Mouse (Mus musculus): ENCODE measurements around the gene S100a2. TPM values are rescaled to one million over a fixed set of nuclear protein-coding genes. Genes with fewer than 3 reads are reported as not detected.

The S100a2 gene
- polyA plus RNA-seq, 1 experiment from 2014 or later: not detected

GRCm38 (mm10) chr3:90626266-90627021 lies 36.4 kb downstream of the S100a2 start:
- Histone ChIP-seq H3K27ac (replicated peaks) (no peak overlapping the region), H3K9me3 (no peaks in the 10 kb centered on the region), H3K4me2 (replicated peaks) (no peak overlapping the region), H3K9ac (replicated peaks) (no peak overlapping the region), H3K4me3 (no peak overlapping the region), H3K36me3 (no peaks in the 10 kb centered on the region), H3K4me1 (peaks cover 17% of the 10 kb centered on the region), H3K27me3 (no peaks in the 10 kb centered on the region)
- WGBS: 82% methylated on average over 9 of the region's 9 CpGs
- no peak for ATAC-seq (replicated peaks)

GRCm38 (mm10) chr3:90627366-90627765 lies 37.3 kb downstream of the S100a2 start:
- H3K9ac ChIP-seq (replicated peaks): no peak overlapping the region
- 95% methylated on average over 5 of the region's 5 CpGs for WGBS
- no peak for ATAC-seq (replicated peaks)

DNA sequence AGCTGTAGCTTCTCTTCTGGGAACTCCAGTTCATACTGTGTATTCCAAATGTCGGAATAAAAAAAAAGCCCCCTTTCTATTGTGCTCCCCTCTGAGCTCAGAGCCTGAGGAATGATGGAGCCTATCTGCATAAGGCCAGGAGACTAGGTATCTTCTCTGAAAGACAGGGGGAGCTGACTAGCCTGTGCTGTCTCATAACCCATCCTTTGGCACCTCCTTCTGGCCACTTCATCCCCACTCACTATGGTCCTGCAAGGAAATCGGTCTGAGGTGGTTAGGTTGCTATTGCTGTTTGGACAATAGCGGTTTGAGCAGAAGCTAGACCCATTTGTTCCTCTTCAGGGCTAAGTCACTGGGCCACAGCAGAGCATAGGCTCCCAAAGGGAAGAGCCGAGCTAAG lies 37.8 kb downstream of the S100a2 start:
- Histone ChIP-seq H3K36me3 (no peaks in the 10 kb centered on the region), H3K27me3 (no peaks in the 10 kb centered on the region), H3K27ac (replicated peaks) (no peak overlapping the region), H3K9ac (replicated peaks) (no peak overlapping the region), H3K9me3 (no peaks in the 10 kb centered on the region), H3K4me1 (peaks cover 17% of the 10 kb centered on the region), H3K4me2 (replicated peaks) (no peak overlapping the region), H3K4me3 (no peak overlapping the region)
- no peak for ATAC-seq (replicated peaks)
- 72% methylated on average over 4 of the region's 4 CpGs for WGBS

More at GRCm38 (mm10) chr3:90627366-90627765, 37.3 kb downstream of the S100a2 start:
- H3K4me3 ChIP-seq: no peak overlapping the region
- H3K4me1 ChIP-seq: peaks cover 17% of the 10 kb centered on the region
- no peak overlapping the region for H3K4me2 ChIP-seq (replicated peaks)
- H3K27me3 ChIP-seq: no peaks in the 10 kb centered on the region
- no peaks in the 10 kb centered on the region for H3K36me3 ChIP-seq
- no peaks in the 10 kb centered on the region for H3K9me3 ChIP-seq
- no peak overlapping the region for H3K27ac ChIP-seq (replicated peaks)

DNA sequence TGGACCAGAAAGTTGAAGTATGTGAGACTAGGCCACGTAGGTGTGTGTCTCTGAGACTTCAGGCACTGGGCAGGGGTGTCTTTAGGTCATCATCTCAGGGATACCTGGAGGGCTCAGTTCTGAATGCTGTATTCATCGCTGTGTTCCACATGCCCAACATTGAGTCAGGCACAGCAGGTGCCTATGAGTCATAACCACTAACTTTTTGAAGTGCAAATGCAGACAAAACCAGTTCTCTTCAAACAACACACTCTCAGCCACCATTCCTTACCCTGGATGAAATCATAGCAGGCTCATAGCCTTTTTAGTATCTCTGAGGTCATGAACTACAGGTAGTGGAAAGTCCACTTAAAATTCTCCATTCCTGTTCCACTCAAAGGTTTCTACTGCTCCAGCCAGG lies 39.3 kb downstream of the S100a2 start:
- no peak overlapping the region for H3K4me2 ChIP-seq (replicated peaks)
- no peak overlapping the region for H3K27ac ChIP-seq (replicated peaks)
- 73% methylated on average over 2 of the region's 2 CpGs for WGBS
- H3K4me3 ChIP-seq: no peak overlapping the region
- no peaks in the 10 kb centered on the region for H3K36me3 ChIP-seq
- ATAC-seq (replicated peaks): no peak
- no peaks in the 10 kb centered on the region for H3K27me3 ChIP-seq
- peaks cover 3% of the 10 kb centered on the region; the same call in 1 of the 2 replicates for H3K4me1 ChIP-seq
- H3K9me3 ChIP-seq: no peaks in the 10 kb centered on the region
- no peak overlapping the region for H3K9ac ChIP-seq (replicated peaks)

DNA sequence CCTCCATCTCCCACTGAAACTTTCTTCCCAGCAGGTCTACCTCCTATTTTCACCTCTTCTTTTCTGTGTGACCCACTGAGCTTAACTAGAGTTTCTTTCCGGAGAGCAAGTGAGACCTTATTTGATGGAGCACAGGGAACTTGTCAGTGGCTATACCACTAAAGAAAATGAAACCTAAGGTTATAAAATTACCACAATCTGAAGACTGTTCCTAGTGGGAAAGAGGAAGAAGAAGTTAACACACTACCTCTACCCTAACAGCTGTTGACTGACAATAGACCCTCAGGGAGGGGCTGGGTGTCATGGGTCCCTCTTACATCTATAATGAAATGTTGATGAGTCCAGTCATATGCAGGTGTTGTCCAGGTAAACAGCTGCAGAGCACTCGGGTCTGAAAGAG lies 41.9 kb downstream of the S100a2 start:
- no peak overlapping the region for H3K4me3 ChIP-seq
- WGBS: 88% methylated on average over 2 of the region's 2 CpGs

GRCm38 (mm10) chr3:90638511-90639275 lies 48.6 kb downstream of the S100a2 start:
- Histone ChIP-seq H3K9me3 (no peaks in the 10 kb centered on the region), H3K36me3 (no peaks in the 10 kb centered on the region), H3K4me3 (no peak overlapping the region), H3K4me2 (replicated peaks) (no peak overlapping the region), H3K27ac (replicated peaks) (no peak overlapping the region), H3K9ac (replicated peaks) (no peak overlapping the region), H3K27me3 (no peaks in the 10 kb centered on the region), H3K4me1 (no peaks in the 10 kb centered on the region)
- no peak for ATAC-seq (replicated peaks)
- 68% methylated on average over 1 of the region's 1 CpGs for WGBS

More for the DNA sequence above, 41.9 kb downstream of the S100a2 start:
- no peaks in the 10 kb centered on the region for H3K9me3 ChIP-seq
- no peak overlapping the region for H3K4me2 ChIP-seq (replicated peaks)
- no peak for ATAC-seq (replicated peaks)
- H3K27ac ChIP-seq (replicated peaks): no peak overlapping the region
- H3K36me3 ChIP-seq: no peaks in the 10 kb centered on the region
- no peaks in the 10 kb centered on the region for H3K27me3 ChIP-seq
- no peak overlapping the region for H3K9ac ChIP-seq (replicated peaks)
- H3K4me1 ChIP-seq: no peaks in the 10 kb centered on the region

DNA sequence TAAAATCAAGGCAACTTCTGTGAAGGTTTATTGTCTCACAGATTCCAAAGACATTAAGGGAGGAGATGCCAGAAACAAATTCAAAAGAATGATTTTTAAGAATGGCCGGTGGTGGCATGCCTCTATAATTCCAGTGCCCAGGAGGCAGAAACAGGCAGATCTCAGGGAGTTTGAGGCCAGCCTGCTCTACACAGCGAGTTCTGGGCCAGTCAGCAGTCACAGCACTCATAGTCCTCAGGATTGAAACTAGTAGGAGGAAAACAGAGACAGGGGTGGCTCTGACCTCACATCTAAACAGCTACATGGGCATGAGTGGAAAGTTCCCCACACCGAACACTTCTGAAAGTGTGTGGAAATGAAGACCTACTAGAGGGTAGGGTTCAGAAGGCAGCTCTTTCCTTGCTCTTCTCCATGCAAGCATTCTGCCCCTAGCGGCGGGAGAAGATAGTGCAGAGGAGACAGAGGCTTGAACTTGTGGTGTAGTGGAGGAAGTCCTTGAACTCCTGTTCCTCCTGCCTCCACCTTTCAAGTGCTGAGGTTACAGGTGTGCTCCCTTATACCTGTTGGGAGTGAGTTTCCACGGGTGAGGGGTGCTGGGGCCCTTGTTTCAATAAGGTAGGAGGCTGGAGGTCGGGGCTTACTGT lies 49.6 kb downstream of the S100a2 start:
- 60% methylated on average over 7 of the region's 7 CpGs for WGBS

DNA sequence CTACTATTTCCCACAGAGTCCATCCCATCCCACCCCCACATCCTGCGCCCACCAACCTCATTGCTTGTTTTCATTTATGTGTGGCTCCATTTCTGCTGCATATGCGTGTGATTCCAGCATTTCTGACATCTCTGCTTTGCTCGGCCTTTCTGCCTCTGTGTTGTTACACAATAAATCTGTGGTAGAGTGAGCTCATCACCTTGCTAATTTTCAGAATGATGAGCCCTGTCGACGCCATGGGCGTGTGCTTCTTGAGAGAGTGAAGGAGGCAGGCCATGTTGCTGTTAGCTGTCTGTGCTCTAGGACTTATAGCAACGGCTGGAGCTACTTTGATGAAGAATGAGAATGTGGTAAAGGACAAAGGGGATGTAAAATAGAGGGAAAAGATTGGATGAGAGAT lies 50.9 kb downstream of the S100a2 start:
- Histone ChIP-seq H3K27me3 (no peaks in the 10 kb centered on the region), H3K4me1 (no peaks in the 10 kb centered on the region), H3K4me3 (no peak overlapping the region), H3K9me3 (no peaks in the 10 kb centered on the region), H3K9ac (replicated peaks) (no peak overlapping the region), H3K27ac (replicated peaks) (no peak overlapping the region), H3K4me2 (replicated peaks) (no peak overlapping the region), H3K36me3 (no peaks in the 10 kb centered on the region)
- ATAC-seq (replicated peaks): no peak
- WGBS: 88% methylated on average over 7 of the region's 7 CpGs

More for the DNA sequence above, 49.6 kb downstream of the S100a2 start:
- no peak overlapping the region for H3K9ac ChIP-seq (replicated peaks)
- no peaks in the 10 kb centered on the region for H3K9me3 ChIP-seq
- no peaks in the 10 kb centered on the region for H3K4me1 ChIP-seq
- no peak overlapping the region for H3K4me2 ChIP-seq (replicated peaks)
- H3K36me3 ChIP-seq: no peaks in the 10 kb centered on the region
- no peak for ATAC-seq (replicated peaks)
- H3K4me3 ChIP-seq: no peak overlapping the region
- H3K27ac ChIP-seq (replicated peaks): no peak overlapping the region
- H3K27me3 ChIP-seq: no peaks in the 10 kb centered on the region

Other genes starting within 250 kb of the S100a2 start
- 18.5 and 18.8 TPM in 2 replicates for gene Slc27a3, start 200.3 kb upstream of the S100a2 start, polyA plus RNA-seq (2015; fragmentation: Nextera tagmentation; extraction: Ambion mirVana)
- gene Ints3, start 156.6 kb upstream of the S100a2 start, polyA plus RNA-seq (2015; fragmentation: Nextera tagmentation; extraction: Ambion mirVana): 33.6 and 36.5 TPM in 2 replicates
- gene Npr1, start 124.4 kb upstream of the S100a2 start, polyA plus RNA-seq (2015; fragmentation: Nextera tagmentation; extraction: Ambion mirVana): 1.6 TPM in 2 replicates
- 333 and 340 TPM in 2 replicates for gene Ilf2, start 114.1 kb upstream of the S100a2 start, polyA plus RNA-seq (2015; fragmentation: Nextera tagmentation; extraction: Ambion mirVana)
- 76.1 and 81.8 TPM in 2 replicates for gene Snapin, start 99.2 kb upstream of the S100a2 start, polyA plus RNA-seq (2015; fragmentation: Nextera tagmentation; extraction: Ambion mirVana)
- gene Chtop, start 80.7 kb upstream of the S100a2 start, polyA plus RNA-seq (2015; fragmentation: Nextera tagmentation; extraction: Ambion mirVana): 219 and 224 TPM in 2 replicates
- gene S100a1, start 75.9 kb upstream of the S100a2 start, polyA plus RNA-seq (2015; fragmentation: Nextera tagmentation; extraction: Ambion mirVana): 9.0 and 11.4 TPM in 2 replicates
- gene S100a13, start 75.8 kb upstream of the S100a2 start, polyA plus RNA-seq (2015; fragmentation: Nextera tagmentation; extraction: Ambion mirVana): 8.1 and 8.5 TPM in 2 replicates
- not detected in 2 replicates for gene S100a14, start 63.4 kb upstream of the S100a2 start, polyA plus RNA-seq (2015; fragmentation: Nextera tagmentation; extraction: Ambion mirVana)
- gene S100a16, start 53.0 kb upstream of the S100a2 start, polyA plus RNA-seq (2015; fragmentation: Nextera tagmentation; extraction: Ambion mirVana): 31.7 and 40.0 TPM in 2 replicates
- gene S100a3, start 29.7 kb upstream of the S100a2 start, polyA plus RNA-seq (2015; fragmentation: Nextera tagmentation; extraction: Ambion mirVana): 0.06 and 0.50 TPM in 2 replicates
- gene Gm42674, start 11.7 kb downstream of the S100a2 start, polyA plus RNA-seq (2015; fragmentation: Nextera tagmentation; extraction: Ambion mirVana): not detected in 2 replicates
- 0.56 and 0.65 TPM in 2 replicates for gene S100a4, start 13.5 kb downstream of the S100a2 start, polyA plus RNA-seq (2015; fragmentation: Nextera tagmentation; extraction: Ambion mirVana)
- gene S100a5, start 18.3 kb downstream of the S100a2 start, polyA plus RNA-seq (2015; fragmentation: Nextera tagmentation; extraction: Ambion mirVana): not detected in 2 replicates
- gene S100a6, start 22.6 kb downstream of the S100a2 start, polyA plus RNA-seq (2015; fragmentation: Nextera tagmentation; extraction: Ambion mirVana): 12.8 and 18.5 TPM in 2 replicates
- gene S100a7a, start 63.8 kb downstream of the S100a2 start, polyA plus RNA-seq (2015; fragmentation: Nextera tagmentation; extraction: Ambion mirVana): not detected in 2 replicates
- gene S100a8, start 78.7 kb downstream of the S100a2 start, polyA plus RNA-seq (2015; fragmentation: Nextera tagmentation; extraction: Ambion mirVana): 2.8 and 6.1 TPM in 2 replicates
- 2.1 and 2.2 TPM in 2 replicates for gene S100a9, start 105.5 kb downstream of the S100a2 start, polyA plus RNA-seq (2015; fragmentation: Nextera tagmentation; extraction: Ambion mirVana)
- gene Pglyrp4, start 136.7 kb downstream of the S100a2 start, polyA plus RNA-seq (2015; fragmentation: Nextera tagmentation; extraction: Ambion mirVana): not detected in 2 replicates
- gene Gm5849, start 187.6 kb downstream of the S100a2 start, polyA plus RNA-seq (2015; fragmentation: Nextera tagmentation; extraction: Ambion mirVana): not detected in 2 replicates

Measured in forebrain, embryonic 15.5 days (tissue).